Mouse (Mus musculus) midbrain, embryonic 11.5 days (tissue): ENCODE results near the gene Ttc23. TPM values are rescaled to one million over a fixed set of nuclear protein-coding genes. Genes with fewer than 3 reads are reported as not detected.
A peak's percentile ranks its signal among the peaks of the same experiment; 100 is the strongest.

Experiments used
- ATAC-seq: fragments of 200-750 bp; cut with Nextera tagmentation; 2 replicates; pipeline ENCODE4 v1.8.0; 2017; ENCODE audit warnings: moderate TSS enrichment, moderate library complexity; ENCODE audit not compliant: low FRiP score
- DNase-seq: peaks from one replicate; pipeline ENCODE4 v3.0.0; 2015; ENCODE audit warnings: low spot score; ENCODE audit errors: missing footprints
- H3K27ac ChIP-seq: fragments of 300-500 bp; sonication (generic); 2 replicates; pipeline ENCODE4 v1.5.1; 2014; ENCODE audit warnings: low read depth, low read length
- H3K27me3 ChIP-seq: fragments of 300-500 bp; sonication (generic); 2 replicates; pipeline ENCODE4 v1.6.1; 2014; ENCODE audit warnings: mild to moderate bottlenecking, low read length, moderate library complexity, mixed read lengths; ENCODE audit not compliant: control insufficient read depth, insufficient read depth
- H3K36me3 ChIP-seq: fragments of 300-500 bp; sonication (generic); 2 replicates; pipeline ENCODE4 v1.6.1; 2014; ENCODE audit warnings: mild to moderate bottlenecking, low read length, moderate library complexity, mixed read lengths; ENCODE audit not compliant: control insufficient read depth, insufficient read depth
- H3K4me1 ChIP-seq: fragments of 300-500 bp; sonication (generic); 2 replicates; pipeline ENCODE4 v1.6.1; 2014; ENCODE audit warnings: low read length; ENCODE audit not compliant: control insufficient read depth, insufficient read depth
- H3K4me2 ChIP-seq: fragments of 300-500 bp; sonication (generic); 2 replicates; pipeline ENCODE4 v1.6.1; 2014; ENCODE audit warnings: mild to moderate bottlenecking, moderate library complexity
- H3K4me3 ChIP-seq: fragments of 300-500 bp; sonication (generic); 2 replicates; pipeline ENCODE4 v1.5.1; 2014; ENCODE audit warnings: low read depth, low read length
- H3K9ac ChIP-seq: fragments of 300-500 bp; sonication (generic); 2 replicates; pipeline ENCODE4 v1.6.1; 2014; ENCODE audit warnings: low read length
- H3K9me3 ChIP-seq: fragments of 300-500 bp; sonication (generic); 2 replicates; pipeline ENCODE4 v1.6.1; 2016; ENCODE audit warnings: low read length; ENCODE audit not compliant: control insufficient read depth
- WGBS: fragments of 180-500 bp; shearing (Covaris S2); extraction: QIAGEN DNeasy Blood & Tissue Kit; methylation state at CpG from one replicate; pipeline ENCODE4 v1.1.7; 2014; 5-methylcytosine and 5-hydroxymethylcytosine counted together
- polyA plus RNA-seq: library from polyadenylated mRNA; unstranded; fragments of >200 nt; fragmentation: Nextera tagmentation; extraction: Ambion mirVana; gene quantifications from 2 replicates; pipeline ENCODE4 v1.2.1, GENCODE M21; 2014

Gene Ttc23
- polyA plus RNA-seq, 1 experiment from 2014 or later, result 36.9 TPM

DNA sequence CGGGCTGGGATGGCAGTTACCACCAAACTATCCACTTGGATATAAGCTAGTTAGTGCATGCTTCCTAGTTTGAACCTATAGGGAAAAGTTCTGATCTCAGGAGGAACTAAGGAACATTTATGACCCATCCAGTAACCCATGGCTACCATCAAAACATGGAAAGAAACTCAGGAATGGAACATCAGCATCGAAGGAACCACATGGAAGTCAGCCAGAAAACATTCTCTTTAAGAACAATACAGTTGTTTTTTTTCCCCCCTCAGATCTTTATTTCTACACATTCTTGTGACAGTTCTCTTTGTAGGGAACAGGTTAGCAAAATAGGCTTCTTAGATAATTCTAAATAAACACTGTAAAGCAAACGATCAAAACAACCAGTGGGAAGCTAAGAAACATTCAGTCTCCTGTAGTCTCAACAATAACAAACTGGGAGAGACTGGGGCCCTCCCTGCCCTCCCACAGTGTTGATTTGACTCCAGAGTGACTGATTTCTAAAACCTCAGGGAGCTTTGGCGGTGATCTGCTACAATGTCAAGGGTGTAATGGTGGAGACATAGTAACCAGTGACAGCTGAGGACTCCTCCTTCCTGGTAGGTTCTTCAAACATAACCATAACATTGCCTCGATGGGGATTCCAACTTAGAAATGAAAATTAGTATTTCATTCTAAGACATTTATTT is 83.4 kb downstream of the Ttc23 start:
- Histone ChIP-seq H3K27me3 (no peaks in the 10 kb centered on the region), H3K4me2 (no peak overlapping the region), H3K9me3 (no peaks in the 10 kb centered on the region), H3K4me3 (no peak overlapping the region), H3K9ac (no peak overlapping the region), H3K27ac (no peak overlapping the region), H3K36me3 (peaks cover 8% of the 10 kb centered on the region; the same call in 1 of the 2 replicates), H3K4me1 (no peaks in the 10 kb centered on the region)
- ATAC-seq, result no peak
- 77% methylated on average over 5 of the region's 5 CpGs for WGBS
- DNase-seq, result no peak

DNA sequence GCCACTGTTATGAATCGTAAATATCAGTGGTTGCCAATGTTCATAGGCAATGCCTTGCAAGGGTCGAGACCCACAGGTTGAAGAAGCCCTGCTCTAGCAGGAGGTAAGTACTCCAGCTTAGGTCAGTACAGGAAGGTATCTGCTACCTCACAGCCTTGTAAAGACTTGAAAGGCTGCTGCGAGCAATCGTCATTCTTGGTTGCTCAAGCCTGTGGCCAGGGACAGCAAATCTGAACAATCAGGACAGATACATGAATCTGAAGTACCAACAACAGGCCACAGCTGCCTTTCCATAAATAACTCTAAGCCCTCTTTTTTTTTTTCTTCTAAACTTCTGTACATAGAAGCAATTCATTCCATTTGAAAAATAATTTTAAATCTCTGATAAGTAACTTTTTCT is 85.1 kb downstream of the Ttc23 start:
- Histone ChIP-seq H3K36me3 (peaks cover 5% of the 10 kb centered on the region; the same call in 1 of the 2 replicates), H3K9me3 (no peaks in the 10 kb centered on the region), H3K4me3 (no peak overlapping the region), H3K4me1 (no peaks in the 10 kb centered on the region), H3K27ac (no peak overlapping the region), H3K27me3 (no peaks in the 10 kb centered on the region), H3K9ac (no peak overlapping the region), H3K4me2 (no peak overlapping the region)
- ATAC-seq (no peak), DNase-seq (no peak)
- 80% methylated on average over 4 of the region's 4 CpGs for WGBS

DNA sequence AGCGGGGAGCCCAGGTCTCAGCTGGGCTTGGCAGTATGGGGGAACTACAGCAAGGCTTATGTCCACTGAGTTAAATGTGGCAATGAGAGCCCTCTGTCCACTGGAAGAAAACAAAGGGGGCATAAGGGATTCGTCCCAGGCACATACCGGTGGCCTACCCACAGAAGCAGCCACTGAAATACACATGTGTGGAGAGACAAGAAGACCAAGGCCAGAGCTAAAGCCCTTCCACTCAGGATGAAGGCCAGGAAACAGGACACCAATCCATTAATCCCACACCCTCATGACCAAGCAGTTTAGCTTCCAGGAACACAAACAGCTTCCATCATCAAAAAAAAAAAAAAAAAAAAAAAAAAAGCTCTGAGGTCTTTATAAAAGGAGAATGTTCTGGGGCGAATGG is 93.2 kb downstream of the Ttc23 start:
- H3K9me3 ChIP-seq, result no peaks in the 10 kb centered on the region
- DNase-seq (no peak), ATAC-seq (no peak)
- no peaks in the 10 kb centered on the region for H3K36me3 ChIP-seq
- H3K27ac ChIP-seq, result no peak overlapping the region
- H3K4me3 ChIP-seq, result no peak overlapping the region
- no peaks in the 10 kb centered on the region for H3K27me3 ChIP-seq
- H3K4me1 ChIP-seq, result no peaks in the 10 kb centered on the region
- 88% methylated on average over 4 of the region's 4 CpGs for WGBS
- no peak overlapping the region for H3K9ac ChIP-seq
- no peak overlapping the region for H3K4me2 ChIP-seq

DNA sequence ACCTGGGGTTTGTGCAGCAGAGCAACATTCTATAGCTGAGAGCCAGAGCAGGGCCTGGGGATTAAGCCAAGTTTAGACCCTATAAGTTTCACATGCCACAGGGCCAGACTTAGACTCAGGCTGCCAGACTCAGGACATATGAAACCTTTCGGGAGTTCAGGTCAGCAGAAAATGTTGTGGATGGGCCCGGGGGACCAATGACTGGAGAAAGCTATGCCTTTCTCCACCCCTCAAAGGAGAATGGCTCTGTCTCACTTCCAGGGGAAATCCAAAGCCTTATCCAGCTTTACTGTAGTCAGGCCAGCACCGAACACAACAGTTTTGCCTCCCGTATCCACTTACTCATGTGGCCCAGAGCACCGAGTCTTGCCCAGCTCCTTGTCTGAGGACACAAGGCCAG is 93.6 kb downstream of the Ttc23 start:
- Histone ChIP-seq H3K4me3 (no peak overlapping the region), H3K27ac (no peak overlapping the region), H3K36me3 (no peaks in the 10 kb centered on the region), H3K4me1 (no peaks in the 10 kb centered on the region), H3K4me2 (no peak overlapping the region), H3K9ac (no peak overlapping the region), H3K9me3 (no peaks in the 10 kb centered on the region), H3K27me3 (no peaks in the 10 kb centered on the region)
- 77% methylated on average over 5 of the region's 5 CpGs for WGBS
- no peak for DNase-seq
- ATAC-seq, result no peak

DNA sequence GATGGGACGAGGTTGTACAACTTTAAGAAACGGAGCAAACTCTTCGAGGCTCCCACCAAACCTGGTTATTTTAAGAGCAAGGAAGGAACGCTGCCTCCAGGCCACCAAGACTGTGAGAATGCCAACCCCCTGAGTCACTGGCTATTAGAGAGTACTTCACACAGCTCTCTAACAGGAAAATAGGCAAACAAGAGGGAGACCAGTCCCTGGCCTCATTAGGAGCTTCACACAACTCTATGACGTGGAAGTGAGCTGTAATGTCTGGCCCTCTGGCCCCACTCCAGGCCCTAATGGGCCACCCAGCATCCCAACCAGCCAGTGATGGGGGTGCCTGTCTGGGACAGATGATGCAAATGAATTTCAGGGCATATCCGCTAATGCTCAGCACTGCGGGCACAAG is 94.5 kb downstream of the Ttc23 start:
- Histone ChIP-seq H3K27ac (no peak overlapping the region), H3K9me3 (no peaks in the 10 kb centered on the region), H3K27me3 (no peaks in the 10 kb centered on the region), H3K9ac (no peak overlapping the region), H3K4me2 (no peak overlapping the region), H3K4me1 (no peaks in the 10 kb centered on the region), H3K36me3 (no peaks in the 10 kb centered on the region), H3K4me3 (no peak overlapping the region)
- ATAC-seq (no peak), DNase-seq (no peak)
- WGBS, result 84% methylated on average over 7 of the region's 7 CpGs

DNA sequence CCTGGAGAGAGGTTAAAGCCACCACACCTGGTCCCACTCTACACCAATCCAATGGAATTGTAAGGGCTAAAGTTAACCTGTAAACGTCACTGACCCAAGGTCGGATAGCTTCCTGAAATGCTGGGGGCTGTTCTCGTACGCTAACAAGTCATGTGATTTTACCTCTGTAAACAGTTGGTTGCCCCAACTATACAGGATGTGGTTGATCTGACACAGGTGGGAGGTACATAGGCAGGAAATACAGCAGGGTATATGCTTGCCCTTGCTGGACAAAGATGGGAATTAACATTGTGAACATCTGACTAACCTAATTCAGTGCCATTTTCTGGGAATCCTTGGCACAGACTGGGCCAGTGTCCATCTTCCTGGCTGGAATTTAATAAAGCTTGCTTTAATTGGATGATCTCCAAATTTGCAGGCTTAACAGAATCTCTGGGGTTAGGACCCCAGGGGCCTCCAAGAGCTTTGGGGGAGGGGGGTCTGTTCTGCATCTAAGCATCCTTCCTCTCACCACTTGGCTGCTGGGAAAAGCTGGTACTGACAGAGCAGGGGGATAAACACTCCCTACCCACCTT is 100.6 kb downstream of the Ttc23 start:
- Histone ChIP-seq H3K9me3 (no peaks in the 10 kb centered on the region), H3K9ac (no peak overlapping the region), H3K4me2 (no peak overlapping the region), H3K36me3 (no peaks in the 10 kb centered on the region), H3K4me3 (no peak overlapping the region), H3K27ac (no peak overlapping the region), H3K4me1 (no peaks in the 10 kb centered on the region), H3K27me3 (no peaks in the 10 kb centered on the region)
- ATAC-seq (no peak), DNase-seq (peak; percentile 57)
- 93% methylated on average over 4 of the region's 4 CpGs for WGBS

DNA sequence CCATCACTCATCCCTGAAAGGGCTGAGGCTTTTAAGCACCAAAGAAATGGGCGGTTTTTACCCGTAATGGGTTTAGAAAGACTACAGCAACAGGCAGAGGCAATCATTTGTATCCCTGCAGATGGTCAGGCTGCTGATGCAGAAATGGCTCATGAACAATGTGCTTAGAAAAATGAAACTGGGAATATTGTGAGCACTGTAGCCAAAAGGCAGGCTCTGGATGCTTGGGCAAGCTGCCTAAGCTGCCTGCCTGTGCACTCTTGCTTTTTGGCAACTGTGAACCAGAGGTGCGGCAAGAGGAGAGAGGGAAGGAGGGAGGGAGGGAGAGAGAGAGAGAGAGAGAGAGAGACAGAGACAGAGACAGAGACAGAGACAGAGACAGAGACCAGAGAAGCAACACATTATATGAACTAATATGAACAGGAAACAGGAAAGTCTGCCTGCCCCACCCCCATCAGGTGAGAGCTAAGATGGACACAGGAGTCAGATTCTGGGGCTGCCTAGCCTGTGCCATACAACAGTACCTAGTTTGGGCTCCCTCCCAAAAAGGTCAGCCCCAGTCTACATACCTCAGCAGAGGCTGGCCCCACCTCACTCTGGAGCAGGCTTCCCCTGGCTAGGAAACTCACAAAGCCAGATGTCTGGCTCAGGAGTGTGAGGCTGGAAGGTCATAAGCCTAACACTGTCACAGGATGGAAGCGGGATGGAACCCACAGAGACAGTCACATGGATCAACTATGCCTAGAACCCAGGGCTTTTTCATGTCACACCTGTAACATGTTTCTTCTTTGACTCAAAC is 102.4 kb downstream of the Ttc23 start:
- Histone ChIP-seq H3K27ac (no peak overlapping the region), H3K9me3 (no peaks in the 10 kb centered on the region), H3K9ac (no peak overlapping the region), H3K36me3 (no peaks in the 10 kb centered on the region), H3K4me3 (no peak overlapping the region), H3K4me1 (no peaks in the 10 kb centered on the region), H3K4me2 (no peak overlapping the region), H3K27me3 (no peaks in the 10 kb centered on the region)
- peak; percentile 80 for DNase-seq
- ATAC-seq, result no peak
- WGBS, result 92% methylated on average over 4 of the region's 4 CpGs

DNA sequence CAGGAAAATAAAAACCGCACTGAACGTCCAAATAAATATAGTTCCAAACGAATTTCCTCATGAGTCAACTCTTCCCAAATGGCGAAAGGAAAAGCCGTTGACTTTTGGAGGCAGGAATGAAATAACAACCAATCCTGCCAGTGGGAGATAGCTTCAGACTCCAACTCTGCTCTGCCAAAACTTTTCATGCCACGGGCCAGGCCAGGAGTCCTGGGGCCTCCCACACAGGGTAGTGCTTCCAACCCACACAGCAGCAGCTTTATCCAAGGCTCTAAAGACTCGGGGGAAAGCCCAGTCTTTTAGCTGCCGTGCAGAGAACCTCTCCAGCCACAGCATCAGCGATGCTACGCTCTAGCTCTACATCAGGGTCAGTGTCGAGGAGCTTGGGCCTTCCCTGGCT is 107.4 kb downstream of the Ttc23 start:
- Histone ChIP-seq H3K4me3 (no peak overlapping the region), H3K4me1 (no peaks in the 10 kb centered on the region; the same call in 1 of the 2 replicates), H3K4me2 (no peak overlapping the region), H3K27ac (no peak overlapping the region), H3K36me3 (no peaks in the 10 kb centered on the region), H3K9me3 (no peaks in the 10 kb centered on the region), H3K9ac (no peak overlapping the region), H3K27me3 (peaks cover 10% of the 10 kb centered on the region)
- DNase-seq (peak; percentile 56), ATAC-seq (no peak)
- WGBS, result 76% methylated on average over 11 of the region's 11 CpGs

DNA sequence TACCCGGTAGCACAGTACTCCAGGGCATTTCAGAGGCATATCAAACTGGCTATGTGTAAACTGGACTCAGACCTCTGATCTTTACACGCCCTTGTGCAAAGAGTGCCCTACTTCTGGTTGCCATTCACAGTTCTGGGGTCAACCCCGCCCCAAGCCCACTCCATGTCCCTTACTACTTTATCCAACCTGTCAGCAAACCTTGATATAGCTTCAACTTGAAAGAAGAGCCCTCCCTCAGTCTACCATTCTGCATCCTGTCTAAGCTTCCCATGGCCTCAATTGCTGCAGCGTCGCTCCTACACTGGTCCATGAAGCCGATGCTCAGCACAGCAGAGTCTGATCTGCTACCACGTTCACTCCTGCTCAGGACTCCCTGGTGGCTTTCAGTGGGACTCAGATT is 108.2 kb downstream of the Ttc23 start:
- WGBS, result 83% methylated on average over 7 of the region's 7 CpGs
- Histone ChIP-seq H3K27me3 (peaks cover 10% of the 10 kb centered on the region), H3K9me3 (no peaks in the 10 kb centered on the region), H3K4me1 (peaks cover 2% of the 10 kb centered on the region; the same call in 1 of the 2 replicates), H3K4me3 (no peak overlapping the region), H3K9ac (no peak overlapping the region), H3K36me3 (no peaks in the 10 kb centered on the region), H3K27ac (no peak overlapping the region), H3K4me2 (no peak overlapping the region)
- no peak for ATAC-seq
- peak; percentile 76 for DNase-seq
